Mouse (Mus musculus) megakaryocyte, embryonic 14.5 days (primary cell): ENCODE results near the gene Rapgef5. TPM values are rescaled to one million over a fixed set of nuclear protein-coding genes. Genes with fewer than 3 reads are reported as not detected.

ENCODE experiments used
- H3K27me3 ChIP-seq: replicated peaks from 2 replicates; pipeline ENCODE3; 2012; ENCODE audit warnings: inconsistent platforms
- H3K36me3 ChIP-seq: replicated peaks from 2 replicates; pipeline ENCODE3; 2012; ENCODE audit warnings: low read length, inconsistent platforms, mixed read lengths
- H3K4me1 ChIP-seq: 2 replicates; pipeline ENCODE4 v1.6.1; 2012; ENCODE audit warnings: inconsistent platforms
- H3K4me3 ChIP-seq: replicated peaks from 2 replicates; pipeline ENCODE3; 2012; ENCODE audit warnings: moderate library complexity, mild to moderate bottlenecking, inconsistent platforms
- H3K9me3 ChIP-seq: 2 replicates; pipeline ENCODE4 v1.6.1; 2012; ENCODE audit warnings: inconsistent platforms
- FLI1 ChIP-seq: IDR thresholded peaks from 2 replicates; pipeline ENCODE4 v1.6.1; 2012; ENCODE audit warnings: low read length, inconsistent platforms, mixed read lengths
- GATA1 ChIP-seq: IDR thresholded peaks from 3 replicates; pipeline ENCODE4 v1.6.1; 2012; ENCODE audit warnings: mixed read lengths, low read length, inconsistent platforms, borderline replicate concordance
- polyA plus RNA-seq: library from polyadenylated mRNA; stranded (reverse); fragments of >175 nt; gene quantifications from 2 replicates; pipeline ENCODE4 v1.2.3, GENCODE M21; 2012; ENCODE audit warnings: low replicate concordance; ENCODE audit not compliant: insufficient read depth

The Rapgef5 gene
- polyA plus RNA-seq, 1 experiment, result not detected

GRCm38 (mm10) chr12:117501180-117501579 is 15.1 kb upstream of the Rapgef5 start:
- Histone ChIP-seq H3K27me3 (no peaks in the 10 kb centered on the region), H3K4me1 (no peaks in the 10 kb centered on the region), H3K4me3 (no peak overlapping the region), H3K36me3 (no peaks in the 10 kb centered on the region), H3K9me3 (peaks cover 6% of the 10 kb centered on the region; the same call in 1 of the 2 replicates)
- no peak for TF ChIP-seq FLI1
- no peak for TF ChIP-seq GATA1

- Histone ChIP-seq H3K36me3 (no peaks in the 10 kb centered on the region), H3K4me1 (no peaks in the 10 kb centered on the region), H3K27me3 (no peaks in the 10 kb centered on the region), H3K9me3 (peaks cover 6% of the 10 kb centered on the region; the same call in 1 of the 2 replicates), H3K4me3 (no peak overlapping the region)
- no peak for TF ChIP-seq GATA1
- TF ChIP-seq FLI1, result no peak
Measured at GRCm38 (mm10) chr12:117502834-117503233, 13.4 kb upstream of the Rapgef5 start.

GRCm38 (mm10) chr12:117505163-117505562 is 11.1 kb upstream of the Rapgef5 start:
- no peaks in the 10 kb centered on the region for H3K36me3 ChIP-seq
- H3K4me3 ChIP-seq, result no peak overlapping the region
- H3K9me3 ChIP-seq, result peaks cover 6% of the 10 kb centered on the region; the same call in 1 of the 2 replicates
- TF ChIP-seq GATA1 (no peak), FLI1 (no peak)
- H3K27me3 ChIP-seq, result no peaks in the 10 kb centered on the region
- H3K4me1 ChIP-seq, result no peaks in the 10 kb centered on the region

DNA sequence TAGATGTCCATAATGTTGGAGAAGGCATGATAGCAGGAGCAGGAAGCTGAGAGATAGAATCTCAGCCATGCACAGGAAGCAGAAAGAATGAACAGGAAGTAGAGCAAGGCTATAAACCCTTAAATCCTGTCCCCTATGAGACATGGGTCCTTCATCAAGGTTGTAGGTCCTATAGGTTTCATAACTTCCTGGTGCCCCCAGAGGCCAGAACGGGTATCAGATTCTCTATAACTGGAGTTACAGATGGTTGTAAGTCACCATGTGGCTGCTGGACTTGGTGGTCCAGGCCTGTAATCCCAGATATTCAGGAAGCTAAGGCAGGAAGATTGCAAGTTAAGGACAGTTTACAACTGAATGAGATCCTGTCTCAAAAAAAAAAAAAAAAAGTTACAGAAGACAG is 8.5 kb upstream of the Rapgef5 start:
- Histone ChIP-seq H3K4me1 (no peaks in the 10 kb centered on the region), H3K9me3 (peaks cover 6% of the 10 kb centered on the region; the same call in 1 of the 2 replicates), H3K27me3 (no peaks in the 10 kb centered on the region), H3K36me3 (no peaks in the 10 kb centered on the region), H3K4me3 (no peak overlapping the region)
- no peak for TF ChIP-seq GATA1
- TF ChIP-seq FLI1, result no peak

- no peak for TF ChIP-seq FLI1
- TF ChIP-seq GATA1, result no peak
- H3K9me3 ChIP-seq, result no peaks in the 10 kb centered on the region
- H3K4me1 ChIP-seq, result no peaks in the 10 kb centered on the region
- no peaks in the 10 kb centered on the region for H3K36me3 ChIP-seq
- no peaks in the 10 kb centered on the region for H3K27me3 ChIP-seq
- no peak overlapping the region for H3K4me3 ChIP-seq
Measured at GRCm38 (mm10) chr12:117509919-117510318, 6.4 kb upstream of the Rapgef5 start.

GRCm38 (mm10) chr12:117512468-117512867 is 3.8 kb upstream of the Rapgef5 start:
- TF ChIP-seq GATA1, result no peak
- no peak for TF ChIP-seq FLI1
- H3K27me3 ChIP-seq, result no peaks in the 10 kb centered on the region
- H3K4me3 ChIP-seq, result no peak overlapping the region
- H3K9me3 ChIP-seq, result no peaks in the 10 kb centered on the region
- H3K4me1 ChIP-seq, result no peaks in the 10 kb centered on the region
- no peaks in the 10 kb centered on the region for H3K36me3 ChIP-seq

DNA sequence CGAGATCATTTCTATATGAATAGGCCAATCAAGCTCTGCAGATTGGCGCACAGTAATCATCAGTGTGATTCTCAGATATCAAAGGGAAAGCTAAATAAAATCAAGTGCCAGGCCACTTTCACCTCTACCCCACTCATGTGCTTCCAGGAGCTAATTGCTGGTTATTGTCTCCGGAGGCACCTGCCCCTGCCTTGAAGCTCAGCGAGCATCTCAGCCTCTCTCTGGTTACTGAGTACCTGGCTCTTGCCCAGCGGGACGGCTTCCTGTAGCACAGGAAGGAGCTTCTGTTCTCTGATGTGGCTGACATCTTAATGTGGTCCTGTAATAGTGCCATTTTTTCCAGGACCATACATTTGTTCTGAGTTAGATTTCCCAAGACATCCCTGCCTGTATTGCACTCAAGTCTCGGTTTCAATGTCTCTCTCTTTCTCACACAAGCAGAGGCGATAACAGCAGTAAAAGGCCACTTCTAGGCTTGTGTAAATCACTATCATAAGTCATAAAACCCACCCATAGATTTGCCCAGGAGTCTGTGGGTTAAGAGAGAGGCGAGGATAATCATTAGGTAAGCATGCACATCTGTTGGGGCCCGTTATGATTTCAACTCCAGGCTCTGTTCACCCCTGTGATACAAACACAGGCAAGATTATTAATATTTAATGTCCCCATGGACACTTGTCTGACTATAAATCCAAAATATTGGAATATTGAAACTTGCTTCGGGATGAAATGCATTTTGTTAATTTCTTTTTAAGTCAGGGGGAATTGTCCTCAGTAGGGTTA is 2.9 kb upstream of the Rapgef5 start:
- Histone ChIP-seq H3K9me3 (no peaks in the 10 kb centered on the region), H3K36me3 (no peaks in the 10 kb centered on the region), H3K4me1 (no peaks in the 10 kb centered on the region), H3K27me3 (no peaks in the 10 kb centered on the region), H3K4me3 (no peak overlapping the region)
- TF ChIP-seq GATA1 (no peak), FLI1 (no peak)

DNA sequence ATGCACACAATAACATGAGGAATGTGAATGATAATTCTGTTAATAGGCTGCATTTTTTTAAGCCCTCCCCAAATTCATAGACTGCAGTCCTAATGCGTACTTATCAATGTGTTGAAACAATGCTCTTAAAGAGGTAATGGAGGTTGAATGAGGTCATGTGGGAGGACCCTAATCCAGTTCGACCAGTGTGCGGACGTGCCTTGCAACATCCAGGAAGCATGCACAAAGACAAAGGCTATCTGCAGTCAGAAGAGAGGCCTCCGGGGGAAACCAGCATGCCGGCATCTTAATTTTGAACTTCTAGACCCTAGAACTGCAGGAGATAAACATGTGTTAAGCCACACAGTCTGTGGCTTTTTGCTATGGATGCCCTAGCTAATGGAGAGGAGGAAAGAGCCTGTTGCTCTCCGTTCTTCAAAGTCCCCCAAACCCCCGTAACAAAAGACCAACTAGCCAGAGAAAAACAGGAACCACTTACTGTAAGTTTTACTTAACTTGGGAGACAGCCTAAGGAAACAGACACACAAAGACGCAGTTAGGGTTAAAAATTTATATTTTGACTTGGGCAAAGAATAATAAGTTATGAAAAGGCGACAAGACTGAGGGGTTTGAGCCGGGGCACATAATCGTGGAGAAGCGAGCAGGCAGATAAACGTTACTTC is 1.1 kb downstream of the Rapgef5 start:
- no peak for TF ChIP-seq GATA1
- TF ChIP-seq FLI1, result no peak
- Histone ChIP-seq H3K27me3 (no peaks in the 10 kb centered on the region), H3K4me1 (no peaks in the 10 kb centered on the region), H3K9me3 (no peaks in the 10 kb centered on the region), H3K36me3 (no peaks in the 10 kb centered on the region), H3K4me3 (no peak overlapping the region)

- TF ChIP-seq GATA1, result no peak
- no peak for TF ChIP-seq FLI1
- no peaks in the 10 kb centered on the region for H3K36me3 ChIP-seq
- H3K4me3 ChIP-seq, result no peak overlapping the region
- no peaks in the 10 kb centered on the region for H3K9me3 ChIP-seq
- H3K27me3 ChIP-seq, result no peaks in the 10 kb centered on the region
- no peaks in the 10 kb centered on the region for H3K4me1 ChIP-seq
Measured at GRCm38 (mm10) chr12:117524311-117525013, 8.2 kb downstream of the Rapgef5 start.
